Mouse (Mus musculus) heart, postnatal 0 days (tissue): ENCODE data around the gene Bsg.

ENCODE experiments used
- CTCF ChIP-seq: IDR thresholded peaks from 2 replicates; pipeline ENCODE4 v1.5.1; 2016; ENCODE audit warnings: antibody characterized with exemption, control low read depth, low read depth
- EP300 ChIP-seq: IDR thresholded peaks from 2 replicates; pipeline ENCODE4 v1.6.1; 2016; ENCODE audit warnings: antibody characterized with exemption, low read depth

- TF ChIP-seq CTCF (no peak), EP300 (no peak)
These were observed 4.4 kb downstream of the Bsg start for GRCm38 (mm10) chr10:79708668-79709067.
